Mouse (Mus musculus) stomach, embryonic 15.5 days (tissue): ENCODE data around the gene Cdk2ap2. TPM values are rescaled to one million over a fixed set of nuclear protein-coding genes. Genes with fewer than 3 reads are reported as not detected.

Experiments used
- ATAC-seq: fragments of 200-750 bp; cut with Nextera tagmentation; 2 replicates; pipeline ENCODE4 v1.8.0; 2017; ENCODE audit warnings: low read depth, moderate number of reproducible peaks, moderate TSS enrichment; ENCODE audit not compliant: insufficient read depth, low FRiP score
- H3K27ac ChIP-seq: fragments of 300-500 bp; sonication (generic); 2 replicates; pipeline ENCODE4 v1.5.1; 2015; ENCODE audit warnings: mild to moderate bottlenecking, inconsistent platforms
- H3K27me3 ChIP-seq: fragments of 300-500 bp; sonication (generic); replicated peaks from 2 replicates; pipeline ENCODE4 v1.6.1; 2015; ENCODE audit warnings: inconsistent platforms
- H3K36me3 ChIP-seq: fragments of 300-500 bp; sonication (generic); 2 replicates; pipeline ENCODE4 v1.6.1; 2015; ENCODE audit warnings: inconsistent platforms
- H3K4me1 ChIP-seq: fragments of 300-500 bp; sonication (generic); 2 replicates; pipeline ENCODE4 v1.6.1; 2015; ENCODE audit warnings: inconsistent platforms
- H3K4me2 ChIP-seq: fragments of 300-500 bp; sonication (generic); 2 replicates; pipeline ENCODE4 v1.6.1; 2015; ENCODE audit warnings: mild to moderate bottlenecking, inconsistent platforms
- H3K4me3 ChIP-seq: fragments of 300-500 bp; sonication (generic); replicated peaks from 2 replicates; pipeline ENCODE4 v1.5.1; 2015; ENCODE audit warnings: inconsistent platforms
- H3K9ac ChIP-seq: fragments of 300-500 bp; sonication (generic); 2 replicates; pipeline ENCODE4 v1.6.1; 2015; ENCODE audit warnings: inconsistent platforms
- H3K9me3 ChIP-seq: fragments of 300-500 bp; sonication (generic); 2 replicates; pipeline ENCODE4 v1.6.1; 2016; ENCODE audit warnings: inconsistent platforms
- WGBS: fragments of 180-500 bp; shearing (Covaris S2); methylation state at CpG from one replicate; pipeline ENCODE4 v1.1.7; 2015; 5-methylcytosine and 5-hydroxymethylcytosine counted together
- polyA plus RNA-seq: library from polyadenylated mRNA; unstranded; fragments of >200 nt; fragmentation: Nextera tagmentation; extraction: Ambion mirVana; gene quantifications from 2 replicates; pipeline ENCODE4 v1.2.1, GENCODE M21; 2015

Gene Cdk2ap2
- polyA plus RNA-seq, 1 experiment from 2014 or later = 121 TPM

- H3K27ac ChIP-seq = no peak overlapping the region
- H3K4me2 ChIP-seq = no peak overlapping the region
- no peak overlapping the region for H3K9ac ChIP-seq
- WGBS = 52% methylated on average over 3 of the region's 3 CpGs
- no peak overlapping the region for H3K4me3 ChIP-seq
- peaks cover 11% of the 10 kb centered on the region for H3K36me3 ChIP-seq
- peaks cover 20% of the 10 kb centered on the region for H3K4me1 ChIP-seq
- H3K27me3 ChIP-seq = no peaks in the 10 kb centered on the region
- no peaks in the 10 kb centered on the region for H3K9me3 ChIP-seq
- no peak for ATAC-seq
These were observed 50.0 kb downstream of the Cdk2ap2 start for GRCm38 (mm10) chr19:4147022-4147405.

- Histone ChIP-seq H3K27ac (peak overlapping the region; percentile 19; the same call in 1 of the 2 replicates), H3K27me3 (no peaks in the 10 kb centered on the region), H3K9ac (peak overlapping the region; percentile 95; the same call in 1 of the 2 replicates), H3K4me1 (peaks cover 20% of the 10 kb centered on the region), H3K36me3 (peaks cover 14% of the 10 kb centered on the region), H3K4me3 (peak overlapping the region; percentile 92), H3K4me2 (peak overlapping the region; percentile 83), H3K9me3 (no peaks in the 10 kb centered on the region)
- ATAC-seq = no peak
- WGBS = 39% methylated on average over 9 of the region's 9 CpGs
These were observed 51.0 kb downstream of the Cdk2ap2 start for GRCm38 (mm10) chr19:4147782-4148490.

- H3K4me2 ChIP-seq = peak within 1 kb of the TSS; percentile 83
These were observed 51.5 kb downstream of the Cdk2ap2 start, which contains the start of gene Coro1b for GRCm38 (mm10) chr19:4148491-4148806. TSS of gene Coro1b (plus strand) at chr19:4148619.

More at GRCm38 (mm10) chr19:4148491-4148806, 51.5 kb downstream of the Cdk2ap2 start, which contains the start of gene Coro1b:
- H3K27me3 ChIP-seq = no peaks in the 10 kb centered on the region
- H3K4me1 ChIP-seq = peaks cover 20% of the 10 kb centered on the region
- H3K4me3 ChIP-seq = peak within 1 kb of the TSS; percentile 92
- peak; percentile 94 for ATAC-seq
- H3K9me3 ChIP-seq = no peaks in the 10 kb centered on the region
- 0% methylated on average over 23 of the region's 33 CpGs for WGBS
- H3K9ac ChIP-seq = peak within 1 kb of the TSS; percentile 95
- H3K27ac ChIP-seq = peak within 1 kb of the TSS; percentile 75
- H3K36me3 ChIP-seq = peaks cover 14% of the 10 kb centered on the region

Other genes starting within 250 kb of the Cdk2ap2 start
- gene Chka, start 245.4 kb upstream of the Cdk2ap2 start, polyA plus RNA-seq = 56.9 and 65.3 TPM in 2 replicates
- gene Tcirg1, start 190.0 kb upstream of the Cdk2ap2 start, polyA plus RNA-seq = 34.7 and 42.6 TPM in 2 replicates
- 312 and 320 TPM in 2 replicates for gene Ndufs8, start 184.4 kb upstream of the Cdk2ap2 start, polyA plus RNA-seq
- gene Aldh3b1, start 167.4 kb upstream of the Cdk2ap2 start, polyA plus RNA-seq = 3.6 and 4.2 TPM in 2 replicates
- 21.4 and 22.2 TPM in 2 replicates for gene Unc93b1, start 162.0 kb upstream of the Cdk2ap2 start, polyA plus RNA-seq
- 0.06 and 0.12 TPM in 2 replicates for gene Aldh3b3, start 138.5 kb upstream of the Cdk2ap2 start, polyA plus RNA-seq
- gene Aldh3b2, start 124.9 kb upstream of the Cdk2ap2 start, polyA plus RNA-seq = 14.6 and 22.8 TPM in 2 replicates
- 9.2 and 9.8 TPM in 2 replicates for gene Acy3, start 110.6 kb upstream of the Cdk2ap2 start, polyA plus RNA-seq
- gene Tbx10, start 104.4 kb upstream of the Cdk2ap2 start, polyA plus RNA-seq = 0.21 and 0.31 TPM in 2 replicates
- gene Nudt8, start 96.6 kb upstream of the Cdk2ap2 start, polyA plus RNA-seq = 32.2 and 33.6 TPM in 2 replicates
- gene Gm49405, start 96.6 kb upstream of the Cdk2ap2 start, polyA plus RNA-seq = 3.5 and 3.8 TPM in 2 replicates
- 4.0 and 4.5 TPM in 2 replicates for gene Doc2g, start 93.9 kb upstream of the Cdk2ap2 start, polyA plus RNA-seq
- gene Ndufv1, start 84.4 kb upstream of the Cdk2ap2 start, polyA plus RNA-seq = 198 and 218 TPM in 2 replicates
- gene Gstp1, start 59.2 kb upstream of the Cdk2ap2 start, polyA plus RNA-seq = 711 and 842 TPM in 2 replicates
- gene Gstp2, start 51.2 kb upstream of the Cdk2ap2 start, polyA plus RNA-seq = 13.2 and 19.1 TPM in 2 replicates
- 3.3 and 7.1 TPM in 2 replicates for gene Gstp3, start 37.6 kb upstream of the Cdk2ap2 start, polyA plus RNA-seq
- gene Cabp2, start 15.6 kb upstream of the Cdk2ap2 start, polyA plus RNA-seq = 3.1 and 3.6 TPM in 2 replicates
- gene Pitpnm1, start 2.8 kb downstream of the Cdk2ap2 start, polyA plus RNA-seq = 12.9 and 16.2 TPM in 2 replicates
- 79.0 and 91.0 TPM in 2 replicates for gene Aip, start 28.7 kb downstream of the Cdk2ap2 start, polyA plus RNA-seq
- not detected in 2 replicates for gene Gpr152, start 42.6 kb downstream of the Cdk2ap2 start, polyA plus RNA-seq
- gene Cabp4, start 46.9 kb downstream of the Cdk2ap2 start, polyA plus RNA-seq = 0.13 and 0.19 TPM in 2 replicates
- gene Coro1b, start 51.4 kb downstream of the Cdk2ap2 start, polyA plus RNA-seq = 164 and 180 TPM in 2 replicates
- 6.4 and 7.5 TPM in 2 replicates for gene Ptprcap, start 56.4 kb downstream of the Cdk2ap2 start, polyA plus RNA-seq
- gene Rps6kb2, start 66.2 kb downstream of the Cdk2ap2 start, polyA plus RNA-seq = 44.7 and 49.5 TPM in 2 replicates
- gene Carns1, start 78.3 kb downstream of the Cdk2ap2 start, polyA plus RNA-seq = 1.5 and 2.0 TPM in 2 replicates
- 3.0 and 4.0 TPM in 2 replicates for gene Tbc1d10c, start 94.1 kb downstream of the Cdk2ap2 start, polyA plus RNA-seq
- gene Ppp1ca, start 94.9 kb downstream of the Cdk2ap2 start, polyA plus RNA-seq = 745 and 766 TPM in 2 replicates
- 25.4 and 27.4 TPM in 2 replicates for gene Rad9a, start 104.5 kb downstream of the Cdk2ap2 start, polyA plus RNA-seq
- gene Clcf1, start 117.1 kb downstream of the Cdk2ap2 start, polyA plus RNA-seq = 5.4 and 6.2 TPM in 2 replicates
- not detected in 2 replicates for gene AC109138.7, start 117.2 kb downstream of the Cdk2ap2 start, polyA plus RNA-seq
- gene Pold4, start 134.7 kb downstream of the Cdk2ap2 start, polyA plus RNA-seq = 26.7 and 36.4 TPM in 2 replicates
- 27.6 and 32.6 TPM in 2 replicates for gene Ssh3, start 172.0 kb downstream of the Cdk2ap2 start, polyA plus RNA-seq
- 9.5 TPM in 2 replicates for gene Ankrd13d, start 186.0 kb downstream of the Cdk2ap2 start, polyA plus RNA-seq
- gene Grk2, start 209.0 kb downstream of the Cdk2ap2 start, polyA plus RNA-seq = 18.5 and 18.7 TPM in 2 replicates